Mouse (Mus musculus) midbrain, embryonic 12.5 days (tissue): ENCODE data around the gene Dnajb3. TPM values are rescaled to one million over a fixed set of nuclear protein-coding genes. Genes with fewer than 3 reads are reported as not detected.

Experiments used
- ATAC-seq: fragments of 200-750 bp; cut with Nextera tagmentation; 2 replicates; pipeline ENCODE4 v1.8.0; 2017; ENCODE audit warnings: low read depth, moderate TSS enrichment, moderate library complexity; ENCODE audit not compliant: low FRiP score
- H3K27ac ChIP-seq: fragments of 300-500 bp; sonication (generic); replicated peaks from 2 replicates; pipeline ENCODE4 v1.5.1; 2016; ENCODE audit warnings: mild to moderate bottlenecking
- H3K27me3 ChIP-seq: fragments of 300-500 bp; sonication (generic); 2 replicates; pipeline ENCODE4 v1.6.1; 2016; ENCODE audit warnings: mild to moderate bottlenecking
- H3K36me3 ChIP-seq: fragments of 300-500 bp; sonication (generic); 2 replicates; pipeline ENCODE4 v1.6.1; 2016
- H3K4me1 ChIP-seq: fragments of 300-500 bp; sonication (generic); 2 replicates; pipeline ENCODE4 v1.6.1; 2016
- H3K4me2 ChIP-seq: fragments of 300-500 bp; sonication (generic); replicated peaks from 2 replicates; pipeline ENCODE4 v1.6.1; 2016; ENCODE audit warnings: mild to moderate bottlenecking, moderate library complexity
- H3K4me3 ChIP-seq: fragments of 300-500 bp; sonication (generic); 2 replicates; pipeline ENCODE4 v1.5.1; 2016; ENCODE audit warnings: mild to moderate bottlenecking
- H3K9ac ChIP-seq: fragments of 300-500 bp; sonication (generic); replicated peaks from 2 replicates; pipeline ENCODE4 v1.6.1; 2016; ENCODE audit warnings: mild to moderate bottlenecking, moderate library complexity
- H3K9me3 ChIP-seq: fragments of 300-500 bp; sonication (generic); 2 replicates; pipeline ENCODE4 v1.6.1; 2016; ENCODE audit warnings: mild to moderate bottlenecking
- WGBS: fragments of 180-500 bp; shearing (Covaris S2); methylation state at CpG from one replicate; pipeline ENCODE4 v1.1.7; 2016; 5-methylcytosine and 5-hydroxymethylcytosine counted together
- polyA plus RNA-seq: library from polyadenylated mRNA; unstranded; fragments of >200 nt; fragmentation: Nextera tagmentation; extraction: Ambion mirVana; gene quantifications from 2 replicates; pipeline ENCODE4 v1.2.1, GENCODE M21; 2016

Dnajb3 gene
- polyA plus RNA-seq, 1 experiment from 2014 or later, result 12.3 TPM

DNA sequence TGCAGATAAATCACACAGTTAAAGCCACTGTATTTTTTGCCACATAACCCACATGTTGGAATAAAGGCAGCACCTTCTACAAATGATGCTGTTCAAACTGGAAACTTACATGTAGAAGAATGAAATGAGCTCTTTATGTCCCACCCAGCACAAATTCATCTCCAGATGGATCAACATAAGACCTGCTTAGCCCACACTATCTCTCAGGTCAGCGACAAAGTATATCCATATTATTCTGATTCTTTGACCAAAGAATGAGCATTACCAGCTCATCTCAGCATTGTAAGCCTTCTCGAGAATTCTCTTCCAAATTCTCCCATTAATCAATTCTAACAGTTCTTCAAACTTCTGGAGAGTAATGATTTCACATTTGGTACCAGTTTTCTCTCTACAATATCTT lies 16.6 kb upstream of the Dnajb3 start:
- ATAC-seq, result no peak

DNA sequence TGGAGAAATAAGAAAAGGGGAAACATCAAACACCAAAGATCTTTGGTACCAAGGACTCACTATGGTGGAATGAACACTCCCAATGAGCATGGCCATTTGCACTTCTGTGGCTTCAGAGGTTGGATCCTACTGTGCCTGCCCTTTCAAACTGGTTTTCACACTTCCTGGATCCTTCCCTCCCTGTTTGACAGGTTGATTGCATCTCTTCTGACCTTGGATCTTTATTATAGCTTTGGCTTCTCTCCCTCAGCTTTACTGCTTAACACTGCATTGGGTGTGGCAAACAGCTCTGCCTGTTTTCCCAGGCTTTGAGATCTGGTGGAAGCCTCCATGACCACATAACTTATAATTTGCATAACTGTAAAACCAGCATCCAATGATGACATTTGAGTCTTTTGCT lies 14.8 kb upstream of the Dnajb3 start:
- Histone ChIP-seq H3K36me3 (no peaks in the 10 kb centered on the region), H3K4me1 (no peaks in the 10 kb centered on the region), H3K4me3 (no peak overlapping the region), H3K27me3 (no peaks in the 10 kb centered on the region), H3K9ac (no peak overlapping the region), H3K4me2 (no peak overlapping the region), H3K27ac (no peak overlapping the region), H3K9me3 (peaks cover 27% of the 10 kb centered on the region)
- ATAC-seq, result no peak

More for the DNA sequence above, 16.6 kb upstream of the Dnajb3 start:
- H3K9me3 ChIP-seq, result peaks cover 30% of the 10 kb centered on the region
- H3K4me2 ChIP-seq, result no peak overlapping the region
- no peaks in the 10 kb centered on the region for H3K4me1 ChIP-seq
- 49% methylated on average over 2 of the region's 2 CpGs for WGBS
- H3K4me3 ChIP-seq, result no peak overlapping the region
- no peak overlapping the region for H3K9ac ChIP-seq
- no peak overlapping the region for H3K27ac ChIP-seq
- H3K36me3 ChIP-seq, result no peaks in the 10 kb centered on the region
- no peaks in the 10 kb centered on the region for H3K27me3 ChIP-seq

DNA sequence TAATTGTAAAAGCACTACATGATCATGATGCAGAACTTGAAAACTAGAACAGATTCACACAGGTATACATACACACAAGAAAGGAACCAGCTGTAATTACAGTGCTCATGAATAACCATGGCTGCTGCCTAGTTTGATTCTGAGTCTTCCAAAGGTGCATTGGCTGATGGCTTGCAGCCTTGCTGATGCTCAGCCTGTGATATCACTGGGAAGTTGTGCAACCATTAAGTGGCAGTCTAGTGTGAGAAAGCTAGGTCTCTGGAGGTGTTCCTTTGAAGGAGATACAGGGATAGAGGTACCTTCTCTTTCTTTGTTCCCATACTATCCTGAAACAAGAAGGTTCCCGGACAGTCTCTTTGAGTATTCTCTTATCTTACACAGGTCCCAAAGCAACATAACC lies 13.5 kb upstream of the Dnajb3 start:
- no peaks in the 10 kb centered on the region for H3K36me3 ChIP-seq
- no peaks in the 10 kb centered on the region for H3K4me1 ChIP-seq
- H3K4me3 ChIP-seq, result no peak overlapping the region
- ATAC-seq, result no peak
- 15% methylated on average over 1 of the region's 1 CpGs for WGBS
- H3K27me3 ChIP-seq, result no peaks in the 10 kb centered on the region
- H3K4me2 ChIP-seq, result no peak overlapping the region
- H3K9ac ChIP-seq, result no peak overlapping the region
- no peak overlapping the region for H3K27ac ChIP-seq
- peaks cover 37% of the 10 kb centered on the region for H3K9me3 ChIP-seq

DNA sequence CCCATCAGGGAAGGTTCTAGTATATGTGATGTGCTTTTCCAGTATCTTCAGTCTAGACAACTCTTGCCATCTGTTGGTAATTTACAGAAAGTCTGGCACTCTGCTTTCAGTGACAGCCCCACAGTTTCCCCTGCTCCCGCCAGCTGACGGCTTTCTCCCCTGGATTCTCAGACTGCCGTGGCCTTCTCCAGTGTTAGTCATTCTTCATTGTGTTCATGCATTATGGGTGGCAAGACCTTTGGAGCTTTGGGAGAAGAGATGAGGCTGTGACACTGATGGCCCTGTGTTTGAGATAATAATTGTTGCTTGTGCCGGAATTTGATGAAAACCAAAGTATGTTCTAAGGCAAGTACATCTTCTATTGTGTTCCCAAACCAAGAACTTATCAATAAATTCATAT lies 13.0 kb upstream of the Dnajb3 start:
- Histone ChIP-seq H3K4me3 (no peak overlapping the region), H3K9ac (no peak overlapping the region), H3K36me3 (no peaks in the 10 kb centered on the region), H3K27ac (no peak overlapping the region), H3K4me2 (no peak overlapping the region), H3K4me1 (no peaks in the 10 kb centered on the region), H3K9me3 (peaks cover 41% of the 10 kb centered on the region), H3K27me3 (no peaks in the 10 kb centered on the region)
- no peak for ATAC-seq
- 49% methylated on average over 4 of the region's 4 CpGs for WGBS

DNA sequence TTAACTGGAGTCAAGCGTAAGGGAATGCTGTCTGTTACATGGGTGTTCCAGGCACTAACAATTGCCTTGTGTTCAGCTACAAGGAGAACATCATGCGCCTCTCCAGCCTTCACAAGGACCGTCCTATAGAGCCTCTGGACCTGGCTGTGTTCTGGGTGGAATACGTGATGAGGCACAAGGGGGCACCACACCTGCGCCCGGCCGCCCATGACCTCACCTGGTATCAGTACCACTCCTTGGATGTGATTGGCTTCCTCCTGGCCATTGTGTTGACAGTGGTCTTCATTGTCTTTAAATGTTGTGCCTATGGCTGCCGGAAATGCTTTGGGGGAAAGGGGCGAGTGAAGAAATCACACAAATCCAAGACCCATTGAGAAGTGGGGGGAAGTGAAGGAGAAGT lies 12.5 kb upstream of the Dnajb3 start:
- Histone ChIP-seq H3K9ac (no peak overlapping the region), H3K27me3 (no peaks in the 10 kb centered on the region), H3K4me1 (no peaks in the 10 kb centered on the region), H3K4me3 (no peak overlapping the region), H3K4me2 (no peak overlapping the region), H3K36me3 (no peaks in the 10 kb centered on the region), H3K9me3 (peaks cover 47% of the 10 kb centered on the region), H3K27ac (no peak overlapping the region)
- ATAC-seq, result no peak
- 75% methylated on average over 9 of the region's 9 CpGs for WGBS

DNA sequence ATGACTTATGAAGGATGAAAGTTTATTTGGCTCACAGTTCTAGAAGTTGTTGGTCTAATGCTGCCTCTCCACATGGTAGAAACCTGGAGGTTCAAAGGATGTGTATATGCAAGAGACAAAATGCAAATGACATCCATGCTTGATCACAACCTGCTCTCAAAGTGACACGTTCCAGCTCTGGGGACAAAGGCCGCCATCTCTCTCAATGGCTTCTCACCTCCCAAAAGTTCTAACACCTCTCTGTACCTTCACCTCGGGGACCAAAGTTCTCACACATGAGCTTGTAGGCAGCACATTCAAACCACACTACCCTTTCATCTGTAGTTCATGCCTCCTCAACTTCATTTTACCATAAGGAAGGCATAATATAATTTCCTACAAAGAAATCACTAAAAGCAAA lies 12.0 kb upstream of the Dnajb3 start:
- H3K4me1 ChIP-seq, result no peaks in the 10 kb centered on the region
- 40% methylated on average over 3 of the region's 3 CpGs for WGBS
- no peak for ATAC-seq
- no peak overlapping the region for H3K9ac ChIP-seq
- no peaks in the 10 kb centered on the region for H3K27me3 ChIP-seq
- H3K4me2 ChIP-seq, result no peak overlapping the region
- H3K4me3 ChIP-seq, result no peak overlapping the region
- H3K36me3 ChIP-seq, result no peaks in the 10 kb centered on the region
- H3K9me3 ChIP-seq, result peaks cover 52% of the 10 kb centered on the region
- no peak overlapping the region for H3K27ac ChIP-seq

DNA sequence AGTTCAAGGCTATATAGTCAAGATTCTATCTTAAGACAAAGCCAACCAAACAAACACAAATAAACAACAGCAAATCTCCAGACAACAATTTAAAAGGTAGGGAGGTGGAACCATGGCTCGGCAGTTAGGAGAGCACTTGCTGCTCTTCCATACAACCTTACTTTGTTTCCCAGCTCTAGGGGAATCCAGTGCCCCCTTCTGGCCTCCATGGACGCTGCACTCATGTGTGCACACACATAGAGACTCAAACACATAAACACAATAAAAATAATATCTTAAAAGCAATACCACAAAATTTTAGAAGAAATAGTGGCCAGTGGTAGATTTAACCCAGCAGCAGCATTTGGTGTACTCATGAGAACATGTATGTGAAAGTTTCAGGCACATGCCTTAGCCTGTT lies 11.6 kb upstream of the Dnajb3 start:
- WGBS, result 62% methylated on average over 2 of the region's 2 CpGs

DNA sequence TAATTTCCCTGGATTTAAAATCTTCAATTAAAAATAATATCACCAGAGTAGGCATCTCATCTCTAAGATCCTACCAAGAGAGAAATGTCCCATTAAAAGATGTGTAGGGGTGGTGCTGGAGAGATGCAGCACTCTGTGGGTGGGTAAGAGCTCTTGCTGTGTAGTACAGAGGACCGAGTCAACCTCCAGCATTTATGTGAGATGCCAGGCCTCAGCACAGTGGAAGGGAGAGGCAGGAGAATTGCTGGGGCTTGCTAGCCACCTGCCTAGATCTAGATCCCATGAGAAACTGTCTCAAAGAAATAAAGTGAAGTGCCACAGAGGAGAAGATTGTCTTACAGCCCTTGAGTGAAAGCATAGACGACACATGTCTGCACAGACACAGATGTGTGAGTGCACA lies 11.0 kb upstream of the Dnajb3 start:
- H3K36me3 ChIP-seq, result no peaks in the 10 kb centered on the region
- no peaks in the 10 kb centered on the region for H3K27me3 ChIP-seq
- no peak for ATAC-seq
- WGBS, result 52% methylated on average over 2 of the region's 2 CpGs
- H3K4me1 ChIP-seq, result no peaks in the 10 kb centered on the region
- peaks cover 57% of the 10 kb centered on the region for H3K9me3 ChIP-seq
- H3K4me2 ChIP-seq, result no peak overlapping the region
- no peak overlapping the region for H3K9ac ChIP-seq
- H3K27ac ChIP-seq, result no peak overlapping the region
- no peak overlapping the region for H3K4me3 ChIP-seq

More for the DNA sequence above, 11.6 kb upstream of the Dnajb3 start:
- Histone ChIP-seq H3K36me3 (no peaks in the 10 kb centered on the region), H3K27me3 (no peaks in the 10 kb centered on the region), H3K4me2 (no peak overlapping the region), H3K4me3 (no peak overlapping the region), H3K9ac (no peak overlapping the region), H3K27ac (no peak overlapping the region), H3K4me1 (no peaks in the 10 kb centered on the region), H3K9me3 (peaks cover 54% of the 10 kb centered on the region)
- ATAC-seq, result no peak

DNA sequence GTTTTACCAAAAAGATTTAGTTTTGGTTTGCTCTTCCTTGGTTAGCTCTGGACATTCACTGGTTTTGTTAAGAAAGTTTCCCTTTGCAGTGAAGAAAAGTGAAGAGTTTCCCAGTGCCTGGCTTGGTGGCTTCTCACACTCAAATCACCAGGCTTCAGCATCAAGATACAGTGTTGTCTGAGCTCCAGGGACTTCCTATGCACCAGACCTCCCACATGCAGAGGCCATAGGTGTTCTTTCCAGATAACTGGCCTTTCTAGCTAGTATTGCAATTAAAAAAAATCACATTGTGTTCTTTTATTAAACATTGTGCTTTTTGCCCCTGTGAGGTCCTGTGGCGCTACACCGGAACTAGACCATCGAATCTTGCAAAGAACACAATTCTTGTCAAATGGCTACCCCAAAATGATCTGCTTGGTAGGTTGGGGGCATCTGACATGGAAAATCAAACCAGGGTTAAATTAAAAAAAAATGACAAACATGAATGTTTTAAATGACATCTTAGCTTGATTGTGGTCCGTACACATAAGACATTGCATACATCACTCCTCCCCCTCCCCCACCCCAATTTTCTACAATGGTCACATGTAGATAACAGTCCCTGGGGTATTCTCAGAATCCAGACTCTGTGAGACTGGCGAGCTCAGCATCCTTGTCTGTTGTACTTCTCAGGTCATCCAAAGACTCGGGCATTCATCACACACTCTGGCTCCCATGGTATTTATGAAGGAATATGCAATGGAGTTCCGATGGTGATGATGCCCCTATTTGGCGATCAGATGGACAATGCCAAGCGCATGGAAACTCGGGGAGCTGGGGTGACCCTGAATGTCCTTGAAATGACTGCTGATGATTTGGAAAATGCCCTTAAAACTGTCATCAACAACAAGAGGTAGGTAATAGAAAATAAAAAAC lies 10.1 kb upstream of the Dnajb3 start:
- Histone ChIP-seq H3K4me3 (no peak overlapping the region), H3K9me3 (peaks cover 60% of the 10 kb centered on the region), H3K27me3 (no peaks in the 10 kb centered on the region), H3K9ac (no peak overlapping the region), H3K36me3 (no peaks in the 10 kb centered on the region), H3K4me2 (no peak overlapping the region), H3K27ac (no peak overlapping the region), H3K4me1 (no peaks in the 10 kb centered on the region)
- WGBS, result 69% methylated on average over 10 of the region's 10 CpGs
- no peak for ATAC-seq

DNA sequence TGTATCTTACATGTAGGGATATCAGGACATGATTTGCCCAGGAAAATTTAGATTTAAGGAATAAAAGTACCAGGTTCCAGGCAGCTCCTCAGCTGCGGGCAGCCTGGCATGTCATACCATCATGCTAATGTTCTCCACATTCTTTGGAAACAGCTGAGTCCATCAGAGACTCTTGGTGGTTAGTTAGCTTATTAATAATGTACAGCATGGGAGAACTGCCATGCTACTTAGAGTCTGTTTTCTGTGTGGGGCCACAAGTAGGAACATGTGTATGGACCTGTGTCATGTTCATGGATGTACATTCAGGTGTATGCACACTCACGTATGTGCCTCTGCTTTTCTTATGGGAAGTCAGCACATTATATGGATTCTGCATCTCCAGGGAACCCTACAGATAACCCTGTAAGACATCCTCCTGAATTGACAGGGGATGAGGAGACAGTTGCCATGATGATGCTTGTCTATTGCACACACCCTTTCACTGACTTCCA lies 8.9 kb upstream of the Dnajb3 start:
- no peaks in the 10 kb centered on the region for H3K27me3 ChIP-seq
- H3K4me1 ChIP-seq, result no peaks in the 10 kb centered on the region
- H3K9me3 ChIP-seq, result peaks cover 60% of the 10 kb centered on the region
- 0 out of 2 replicates have a peak, but pooled peaks have one; percentile 10 for ATAC-seq
- H3K4me3 ChIP-seq, result no peak overlapping the region
- H3K27ac ChIP-seq, result no peak overlapping the region
- WGBS, result 76% methylated on average over 2 of the region's 2 CpGs
- H3K9ac ChIP-seq, result no peak overlapping the region
- no peak overlapping the region for H3K4me2 ChIP-seq
- H3K36me3 ChIP-seq, result no peaks in the 10 kb centered on the region

DNA sequence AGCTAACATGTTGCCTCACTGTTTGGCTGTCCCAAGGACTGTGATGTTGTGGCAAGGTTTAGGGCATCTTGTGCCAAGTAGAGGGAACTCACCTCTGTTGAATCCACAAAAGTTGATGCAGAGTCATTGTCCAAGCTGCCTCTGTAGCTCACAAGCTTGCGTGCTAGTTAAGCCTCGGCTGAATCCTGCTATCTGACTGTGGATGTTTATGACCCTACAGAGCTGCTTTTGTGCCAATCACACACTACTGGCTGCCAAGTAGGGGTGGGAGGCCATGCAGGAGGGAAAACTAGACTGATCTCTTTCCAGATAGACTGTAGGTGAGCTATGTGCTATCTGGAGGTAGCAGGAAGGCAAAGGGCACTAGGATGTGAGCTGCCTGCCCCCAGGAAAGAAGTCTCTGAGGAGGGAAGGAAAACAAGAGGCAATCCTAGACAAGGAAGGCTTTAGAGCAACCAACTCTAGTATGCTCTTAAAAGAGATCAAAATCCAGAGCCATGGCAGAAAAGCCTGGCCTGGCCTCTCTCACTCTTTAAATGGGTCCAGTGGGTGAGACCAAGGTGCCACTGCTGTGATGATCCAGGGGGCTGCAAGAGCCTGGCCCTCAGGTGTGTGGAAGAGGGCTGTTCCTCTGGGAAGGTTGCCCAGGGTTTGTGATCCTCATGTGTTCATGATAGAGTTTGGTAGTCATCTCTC lies 8.3 kb upstream of the Dnajb3 start:
- Histone ChIP-seq H3K27me3 (no peaks in the 10 kb centered on the region), H3K36me3 (no peaks in the 10 kb centered on the region), H3K9me3 (peaks cover 60% of the 10 kb centered on the region), H3K4me3 (no peak overlapping the region), H3K9ac (no peak overlapping the region), H3K4me2 (no peak overlapping the region), H3K27ac (no peak overlapping the region), H3K4me1 (no peaks in the 10 kb centered on the region)
- ATAC-seq, result 0 out of 2 replicates have a peak, but pooled peaks have one; percentile 7
- WGBS, result 79% methylated on average over 2 of the region's 2 CpGs

DNA sequence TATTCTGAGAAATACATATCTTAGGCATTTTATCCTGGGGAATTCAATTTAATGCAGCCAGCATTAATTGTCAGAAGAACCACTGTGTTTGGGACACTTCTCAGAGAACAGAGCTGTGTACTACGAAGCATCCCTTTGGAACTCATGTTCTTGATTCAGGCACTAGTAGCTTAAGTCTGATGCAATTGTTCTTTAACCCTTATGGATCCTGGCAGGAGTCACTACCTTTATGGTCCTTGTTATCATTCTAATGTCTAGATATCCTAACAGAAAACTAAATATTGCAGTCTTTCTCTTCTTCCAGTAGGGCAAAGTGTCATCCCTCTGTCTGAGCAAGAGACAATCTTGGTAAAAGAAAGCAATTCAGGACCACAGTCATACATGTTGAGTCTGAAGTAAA lies 7.5 kb upstream of the Dnajb3 start:
- ATAC-seq, result no peak
- Histone ChIP-seq H3K4me1 (no peaks in the 10 kb centered on the region), H3K4me3 (no peak overlapping the region), H3K4me2 (no peak overlapping the region), H3K9ac (no peak overlapping the region), H3K27ac (no peak overlapping the region), H3K36me3 (no peaks in the 10 kb centered on the region), H3K27me3 (no peaks in the 10 kb centered on the region), H3K9me3 (peaks cover 60% of the 10 kb centered on the region)
- 73% methylated on average over 1 of the region's 1 CpGs for WGBS
